Mouse (Mus musculus): ENCODE measurements around the gene Aktip. TPM values are rescaled to one million over a fixed set of nuclear protein-coding genes. Genes with fewer than 3 reads are reported as not detected.

Aktip gene
- total RNA-seq, 2 experiments from 2014 or later: 40.1 to 42.0 TPM

GRCm38 (mm10) chr8:91134659-91135058 lies 65.1 kb downstream of the Aktip start:
- DNase-seq: no peak
- intact Hi-C loops (cut with DNase I): loop anchor here (5.0 to 10.0 kb wide), 2 partner anchors 62 to 790 kb away; partner anchors contain the start of genes Rbl2 and Tox3

GRCm38 (mm10) chr8:91134070-91134475 lies 65.7 kb downstream of the Aktip start:
- intact Hi-C loops (cut with DNase I): loop anchor here (5.0 to 10.0 kb wide), 2 partner anchors 62 to 789 kb away; partner anchors contain the start of genes Rbl2 and Tox3
- peak; percentile 98 for DNase-seq

GRCm38 (mm10) chr8:91133441-91134069 lies 66.2 kb downstream of the Aktip start:
- no peak for DNase-seq
- intact Hi-C loops (cut with DNase I): loop anchor here (5.0 to 10.0 kb wide), 2 partner anchors 61 to 789 kb away; partner anchors contain the start of genes Rbl2 and Tox3

GRCm38 (mm10) chr8:91132731-91133130 lies 67.0 kb downstream of the Aktip start:
- DNase-seq: no peak
- intact Hi-C loops (cut with DNase I): loop anchor here (5.0 to 10.0 kb wide), 2 partner anchors 60 to 788 kb away; partner anchors contain the start of genes Rbl2 and Tox3

GRCm38 (mm10) chr8:91126786-91127185 lies 73.0 kb downstream of the Aktip start:
- intact Hi-C loops (cut with DNase I): no loop called here

GRCm38 (mm10) chr8:91124315-91124714 lies 75.5 kb downstream of the Aktip start:
- DNase-seq: no peak
- intact Hi-C loops (cut with DNase I): no loop called here

More at GRCm38 (mm10) chr8:91126786-91127185, 73.0 kb downstream of the Aktip start:
- no peak for DNase-seq

GRCm38 (mm10) chr8:91118131-91118530 lies 81.6 kb downstream of the Aktip start:
- intact Hi-C loops (cut with DNase I): no loop called here
- no peak for DNase-seq

GRCm38 (mm10) chr8:91117537-91117936 lies 82.2 kb downstream of the Aktip start:
- intact Hi-C loops (cut with DNase I): no loop called here
- DNase-seq: no peak

- no peak for DNase-seq
- intact Hi-C loops (cut with DNase I): no loop called here
Measured at GRCm38 (mm10) chr8:91114910-91115309, 84.9 kb downstream of the Aktip start.

- no peak for DNase-seq
- intact Hi-C loops (cut with DNase I): no loop called here
Measured at GRCm38 (mm10) chr8:91114428-91114827, 85.3 kb downstream of the Aktip start.

- intact Hi-C loops (cut with DNase I): no loop called here
- no peak for DNase-seq
Measured at GRCm38 (mm10) chr8:91111868-91112477, 87.8 kb downstream of the Aktip start.

- DNase-seq: no peak
- intact Hi-C loops (cut with DNase I): no loop called here
Measured at GRCm38 (mm10) chr8:91106271-91106670, 93.5 kb downstream of the Aktip start.

- intact Hi-C loops (cut with DNase I): no loop called here
- no peak for DNase-seq
Measured at GRCm38 (mm10) chr8:91098106-91098505, 101.7 kb downstream of the Aktip start.

- DNase-seq: no peak
Measured at GRCm38 (mm10) chr8:91094135-91094534, 105.6 kb downstream of the Aktip start.

GRCm38 (mm10) chr8:91089601-91090000 lies 110.2 kb downstream of the Aktip start:
- intact Hi-C loops (cut with DNase I): no loop called here
- no peak for DNase-seq

More at GRCm38 (mm10) chr8:91094135-91094534, 105.6 kb downstream of the Aktip start:
- intact Hi-C loops (cut with DNase I): no loop called here

- no peak for DNase-seq
- intact Hi-C loops (cut with DNase I): no loop called here
Measured at GRCm38 (mm10) chr8:91088452-91088851, 111.3 kb downstream of the Aktip start.

- no peak for DNase-seq
- intact Hi-C loops (cut with DNase I): no loop called here
Measured at GRCm38 (mm10) chr8:91082428-91082827, 117.3 kb downstream of the Aktip start.

- intact Hi-C loops (cut with DNase I): no loop called here
- DNase-seq: no peak
Measured at GRCm38 (mm10) chr8:91081911-91082310, 117.9 kb downstream of the Aktip start.

GRCm38 (mm10) chr8:91079678-91080077 lies 120.1 kb downstream of the Aktip start:
- no peak for DNase-seq
- intact Hi-C loops (cut with DNase I): no loop called here

- intact Hi-C loops (cut with DNase I): no loop called here
Measured at GRCm38 (mm10) chr8:91077077-91077867, 122.5 kb downstream of the Aktip start.

GRCm38 (mm10) chr8:91070275-91070859 lies 129.4 kb downstream of the Aktip start:
- peak; percentile 77 to 83 for DNase-seq
- intact Hi-C loops (cut with DNase I): loop anchor here (5.0 kb wide), 1 partner anchor 62 kb away; no protein-coding TSS in a partner anchor

More at GRCm38 (mm10) chr8:91077077-91077867, 122.5 kb downstream of the Aktip start:
- DNase-seq: no peak
